Mouse (Mus musculus): ENCODE data around the gene Dph7.
"Not testable (repeated sequence)": the region's sequence is repeated elsewhere in the genome, so short reads cannot be mapped to it uniquely, and the experiment has no call there.

Dph7 gene

GRCm38 (mm10) chr2:24970386-24970785 is 8.2 kb downstream of the Dph7 start:
- in situ Hi-C loops (cut with MboI, MseI) = no loop called here

- in situ Hi-C loops (cut with MboI, MseI) = not testable (repeated sequence)
Observed at GRCm38 (mm10) chr2:24974452-24974851, 12.3 kb downstream of the Dph7 start.

GRCm38 (mm10) chr2:24974906-24975703 is 12.9 kb downstream of the Dph7 start, which contains the start of gene Mrpl41:
Mrpl41 (minus strand) TSS chr2:24975098.
- in situ Hi-C loops (cut with MboI, MseI) = no loop called here

GRCm38 (mm10) chr2:24975704-24976297 is 13.6 kb downstream of the Dph7 start, which contains the start of gene Pnpla7:
Pnpla7 (plus strand) TSS chr2:24976033.
- in situ Hi-C loops (cut with MboI, MseI) = no loop called here

GRCm38 (mm10) chr2:24976960-24977359 is 14.8 kb downstream of the Dph7 start:
- in situ Hi-C loops (cut with MboI, MseI) = no loop called here

- in situ Hi-C loops (cut with MboI, MseI) = no loop called here
Observed at GRCm38 (mm10) chr2:24987762-24988161, 25.6 kb downstream of the Dph7 start.

GRCm38 (mm10) chr2:24995332-24995731 is 33.1 kb downstream of the Dph7 start:
- in situ Hi-C loops (cut with MboI, MseI) = no loop called here

GRCm38 (mm10) chr2:24996471-24996870 is 34.3 kb downstream of the Dph7 start:
- in situ Hi-C loops (cut with MboI, MseI) = no loop called here

- in situ Hi-C loops (cut with MboI, MseI) = no loop called here
Observed at GRCm38 (mm10) chr2:25000544-25001235, 38.5 kb downstream of the Dph7 start.

- in situ Hi-C loops (cut with MboI, MseI) = no loop called here
Observed at GRCm38 (mm10) chr2:25003946-25004786, 42.0 kb downstream of the Dph7 start.

GRCm38 (mm10) chr2:25006767-25007166 is 44.6 kb downstream of the Dph7 start:
- in situ Hi-C loops (cut with MboI, MseI) = no loop called here

GRCm38 (mm10) chr2:25008250-25008649 is 46.0 kb downstream of the Dph7 start:
- in situ Hi-C loops (cut with MboI, MseI) = no loop called here

Measured in T-helper 2 cell (primary cell).